Mouse (Mus musculus) brain, embryonic 14.5 days (tissue): ENCODE data around the gene Zbtb34. TPM values are rescaled to one million over a fixed set of nuclear protein-coding genes. Genes with fewer than 3 reads are reported as not detected.

Experiments
- DNase-seq: peaks from one replicate; pipeline ENCODE4 v3.0.0-alpha.2; 2011; ENCODE audit warnings: low read depth
- CTCF ChIP-seq: fragments of 200-500 bp; IDR thresholded peaks from 2 replicates; pipeline ENCODE4 v1.5.1; 2012; ENCODE audit warnings: inconsistent platforms, mild to moderate bottlenecking, moderate library complexity, borderline replicate concordance; ENCODE audit not compliant: insufficient read depth, insufficient read length; ENCODE audit errors: extremely low read depth
- POLR2A ChIP-seq: fragments of 200-500 bp; IDR thresholded peaks from 2 replicates; pipeline ENCODE4 v1.6.1; 2012; ENCODE audit warnings: mild to moderate bottlenecking, inconsistent platforms, borderline replicate concordance; ENCODE audit not compliant: poor library complexity, insufficient read depth, insufficient read length, severe bottlenecking; ENCODE audit errors: extremely low read depth
- polyA plus RNA-seq: library from polyadenylated mRNA; depleted of rRNA; stranded (reverse); fragments of >200 nt; gene quantifications from 2 replicates; pipeline ENCODE4 v1.2.3, GENCODE M21; 2012

Gene Zbtb34
- polyA plus RNA-seq, 1 experiment: 30.8 TPM

- no peak for DNase-seq
- TF ChIP-seq POLR2A (no peak), CTCF (no peak)
Observed at GRCm38 (mm10) chr2:33456242-33456641, 25.1 kb upstream of the Zbtb34 start.

GRCm38 (mm10) chr2:33455350-33455749, 24.2 kb upstream of the Zbtb34 start:
- TF ChIP-seq POLR2A (no peak), CTCF (no peak)
- no peak for DNase-seq

- no peak for DNase-seq
- TF ChIP-seq POLR2A: no peak
- no peak for TF ChIP-seq CTCF
Observed at GRCm38 (mm10) chr2:33454816-33455215, 23.7 kb upstream of the Zbtb34 start.

GRCm38 (mm10) chr2:33453476-33453875, 22.4 kb upstream of the Zbtb34 start:
- no peak for TF ChIP-seq CTCF
- TF ChIP-seq POLR2A: no peak
- no peak for DNase-seq

- DNase-seq: no peak
- TF ChIP-seq POLR2A: no peak
- no peak for TF ChIP-seq CTCF
Observed at GRCm38 (mm10) chr2:33452721-33453120, 21.6 kb upstream of the Zbtb34 start.

GRCm38 (mm10) chr2:33452140-33452539, 21.0 kb upstream of the Zbtb34 start:
- TF ChIP-seq CTCF: no peak
- TF ChIP-seq POLR2A: no peak
- no peak for DNase-seq

GRCm38 (mm10) chr2:33451038-33451978, 20.2 kb upstream of the Zbtb34 start:
- no peak for DNase-seq
- TF ChIP-seq POLR2A (no peak), CTCF (no peak)

- DNase-seq: no peak
- no peak for TF ChIP-seq POLR2A
- TF ChIP-seq CTCF: no peak
Observed at GRCm38 (mm10) chr2:33449119-33449873, 18.2 kb upstream of the Zbtb34 start.

GRCm38 (mm10) chr2:33446796-33447195, 15.7 kb upstream of the Zbtb34 start:
- no peak for DNase-seq
- TF ChIP-seq POLR2A (no peak), CTCF (no peak)

GRCm38 (mm10) chr2:33445741-33446140, 14.6 kb upstream of the Zbtb34 start:
- TF ChIP-seq POLR2A: no peak
- TF ChIP-seq CTCF: no peak

GRCm38 (mm10) chr2:33444862-33445261, 13.7 kb upstream of the Zbtb34 start:
- no peak for TF ChIP-seq POLR2A
- TF ChIP-seq CTCF: no peak
- DNase-seq: no peak

More at GRCm38 (mm10) chr2:33445741-33446140, 14.6 kb upstream of the Zbtb34 start:
- DNase-seq: no peak

- TF ChIP-seq POLR2A (no peak), CTCF (no peak)
- DNase-seq: peak; percentile 73
Observed at GRCm38 (mm10) chr2:33444358-33444757, 13.2 kb upstream of the Zbtb34 start.

GRCm38 (mm10) chr2:33442701-33443100, 11.6 kb upstream of the Zbtb34 start:
- TF ChIP-seq POLR2A (no peak), CTCF (no peak)
- no peak for DNase-seq
